Mouse (Mus musculus) testis, adult 2 months (tissue): ENCODE measurements around the gene Rgsl1.

Experiments used
- CTCF ChIP-seq: fragments of 200-500 bp; IDR thresholded peaks from 2 replicates; pipeline ENCODE4 v1.5.1; 2012; ENCODE audit warnings: low read depth, mild to moderate bottlenecking, inconsistent platforms, low read length, moderate library complexity; ENCODE audit not compliant: control insufficient read depth, insufficient read depth, insufficient replicate concordance
- POLR2A ChIP-seq: fragments of 200-500 bp; IDR thresholded peaks from 2 replicates; pipeline ENCODE4 v1.6.1; 2012; ENCODE audit warnings: low read depth, mild to moderate bottlenecking, inconsistent platforms, low read length, moderate library complexity; ENCODE audit not compliant: control insufficient read depth

- no peak for TF ChIP-seq CTCF
- no peak for TF ChIP-seq POLR2A
Measured at GRCm38 (mm10) chr1:153741551-153742316, 102.2 kb downstream of the Rgsl1 start.
